Comparison of ENCODE assay signal across 17 mouse cellular contexts in the genomic region with DNA sequence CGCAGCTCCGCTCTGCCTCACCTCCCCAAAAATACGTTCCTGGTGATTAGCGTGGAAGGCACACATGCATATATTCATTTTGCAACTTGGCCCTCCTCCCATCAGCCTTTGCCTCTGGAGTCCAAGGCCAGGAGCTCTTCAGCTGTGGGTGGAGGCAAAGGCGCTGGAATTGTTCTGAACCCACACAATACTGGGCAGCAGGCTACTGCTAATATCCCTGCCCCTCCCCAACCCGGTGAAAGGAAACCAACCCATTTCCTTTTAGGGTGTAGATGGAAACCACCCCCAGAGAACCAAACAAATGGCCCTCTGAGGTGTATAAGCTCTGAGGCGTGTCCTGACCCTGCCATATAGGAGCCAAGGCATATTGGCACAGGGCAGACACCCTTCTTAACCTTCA. TPM values are rescaled to one million over a fixed set of nuclear protein-coding genes. Genes with fewer than 3 reads are reported as not detected.
A peak's percentile ranks its signal among the peaks of the same experiment; 100 is the strongest.
DNase-seq lines count a peak whose midpoint lies in the region; TF ChIP-seq lines count a peak whose summit lies in the region.
"Had no signal": no experiment of that assay in that cellular context is flagged by ENCODE, and none has a peak within 500 bp of the region (broad histone marks: within the 10 kb centered on the region; RNA-seq: fewer than 3 reads in every experiment).

No protein-coding gene starts in this region.

- peak overlapping the region; percentile 32 for H3K4me3 ChIP-seq in gastrocnemius, adult 2 months
- H3K4me3 ChIP-seq in kidney, adult 2 months (ENCODE audit: insufficient read depth, low read depth, low read length): no peak overlapping the region
- H3K4me3 ChIP-seq: limb, embryonic 12.5 days had no signal

- no peak for TF ChIP-seq POLR2A in kidney, adult 2 months (IDR thresholded peaks at IDR 0.05; ENCODE audit: low read depth, low read length)
- TF ChIP-seq POLR2A in brain, embryonic 14.5 days (IDR thresholded peaks at IDR 0.05; ENCODE audit: borderline replicate concordance, extremely low read depth, insufficient read depth, insufficient read length, poor library complexity, severe bottlenecking): no peak

- WGBS in kidney, adult 2 months: 67% methylated on average over 7 of the region's 7 CpGs

- H3K27ac ChIP-seq in gastrocnemius, adult 2 months: peak overlapping the region; percentile 46
- H3K27ac ChIP-seq in kidney, adult 2 months (ENCODE audit: insufficient read depth, low read depth, low read length): no peak overlapping the region
- H3K27ac ChIP-seq: limb, embryonic 12.5 days had no signal

- DNase-seq in gastrocnemius, adult 2 months: no peak
- DNase-seq in gastrocnemius, postnatal 25 days: no peak
- peak; percentile 17 for DNase-seq in kidney, adult 2 months
- DNase-seq in kidney, postnatal 25 days: no peak
- peak; percentile 69 for DNase-seq in brain, embryonic 14.5 days (ENCODE audit: low read depth)
- peak; percentile 53 for DNase-seq in lung, postnatal 10 days
- no peak for DNase-seq in left cerebral cortex, postnatal 36 days (ENCODE audit: low spot score in 2 of 2)
- DNase-seq in urinary bladder, postnatal 14 days (ENCODE audit: low spot score): no peak
- DNase-seq: adrenal gland, adult 2 months; B cell, adult 2 months; cerebellum, postnatal 10 days; gastrocnemius, postnatal 36 days; kidney, adult 11 months; retina, postnatal 1 day; spleen, adult 18-20 months; thymus, postnatal 4 days had no signal

- H3K36me3 ChIP-seq in kidney, adult 2 months (ENCODE audit: control insufficient read depth, insufficient read depth, low read length): no peaks in the 10 kb centered on the region
- H3K36me3 ChIP-seq: limb, embryonic 12.5 days had no signal

- H3K4me1 ChIP-seq in kidney, adult 2 months (ENCODE audit: control insufficient read depth, insufficient read depth, low read length): no peaks in the 10 kb centered on the region

- no peak for TF ChIP-seq CTCF in gastrocnemius, adult 2 months (IDR thresholded peaks at IDR 0.05)
- no peak for TF ChIP-seq CTCF in kidney, adult 2 months (conservative IDR thresholded peaks at IDR 0.05; ENCODE audit: insufficient read depth, insufficient read length, low read depth, low read length)
- TF ChIP-seq CTCF in brain, embryonic 14.5 days (IDR thresholded peaks at IDR 0.05; ENCODE audit: borderline replicate concordance, extremely low read depth, insufficient read depth, insufficient read length): no peak

- intact Hi-C loops in gastrocnemius, adult 2 months (cut with DNase I): loop anchor here (5.0 kb wide), 2 partner anchors 44 to 464 kb away; no protein-coding TSS in a partner anchor
- intact Hi-C loops in left cerebral cortex, postnatal 36 days (cut with DNase I): loop anchor here (5.0 kb wide), 4 partner anchors 54 to 484 kb away; no protein-coding TSS in a partner anchor

- no peaks in the 10 kb centered on the region for H3K27me3 ChIP-seq in kidney, adult 2 months (replicated peaks; ENCODE audit: control insufficient read depth, insufficient read depth, low read length)

RNA-seq across cellular contexts. Expression of a gene that starts 28.4 kb away (rescaled TPM):
- total RNA-seq in gastrocnemius, adult 2 months (2021): 1 to 10 TPM; 3.5 to 5.4 TPM
- 1 to 10 TPM; 3.8 to 4.1 TPM for total RNA-seq in gastrocnemius, postnatal 25 days (2021)
- polyA plus RNA-seq in kidney, adult 2 months (2012; rRNA removed): 10.0 and 11.0 TPM in 2 replicates
- 20.2 and 22.7 TPM in 2 replicates for polyA plus RNA-seq in brain, embryonic 14.5 days (2012; rRNA removed)
- 10 to 100 TPM; 12.4 to 13.3 TPM for total RNA-seq in left cerebral cortex, postnatal 36 days (2021)

RNA-seq across cellular contexts. Expression of a gene that starts 28.5 kb away (rescaled TPM):
- total RNA-seq in gastrocnemius, adult 2 months (2021): 1 to 10 TPM in 1 of 2 experiments, under 1 TPM in 1; 0.89 to 1.3 TPM
- 1 to 10 TPM in 1 of 2 experiments, under 1 TPM in 1; 1.00 to 1.1 TPM for total RNA-seq in gastrocnemius, postnatal 25 days (2021)
- polyA plus RNA-seq in kidney, adult 2 months (2012; rRNA removed): 1.8 and 2.9 TPM in 2 replicates
- polyA plus RNA-seq in brain, embryonic 14.5 days (2012; rRNA removed): 79.6 and 97.9 TPM in 2 replicates
- total RNA-seq in left cerebral cortex, postnatal 36 days (2021): 10 to 100 TPM; 82.8 to 85.9 TPM

Comparison
In these comparisons a context has a peak if more than half of its experiments do, and no peak if none do; other contexts are left out.
1. DNase-seq: peak in kidney, adult 2 months (single experiment), brain, embryonic 14.5 days (single experiment) and lung, postnatal 10 days (single experiment); none in gastrocnemius, adult 2 months (single experiment), gastrocnemius, postnatal 25 days (single experiment), kidney, postnatal 25 days (0 of 2), left cerebral cortex, postnatal 36 days (0 of 2) and urinary bladder, postnatal 14 days (single experiment).
2. RNA of a gene that starts 28.5 kb away (total RNA-seq): 82.8 to 85.9 TPM in left cerebral cortex, postnatal 36 days; 0.89 to 1.3 TPM in gastrocnemius, adult 2 months and 1.00 to 1.1 TPM in gastrocnemius, postnatal 25 days; every median in the first group is over 10 times any median in the second.